Mouse (Mus musculus): ENCODE results near the gene Apbb2.

DNA sequence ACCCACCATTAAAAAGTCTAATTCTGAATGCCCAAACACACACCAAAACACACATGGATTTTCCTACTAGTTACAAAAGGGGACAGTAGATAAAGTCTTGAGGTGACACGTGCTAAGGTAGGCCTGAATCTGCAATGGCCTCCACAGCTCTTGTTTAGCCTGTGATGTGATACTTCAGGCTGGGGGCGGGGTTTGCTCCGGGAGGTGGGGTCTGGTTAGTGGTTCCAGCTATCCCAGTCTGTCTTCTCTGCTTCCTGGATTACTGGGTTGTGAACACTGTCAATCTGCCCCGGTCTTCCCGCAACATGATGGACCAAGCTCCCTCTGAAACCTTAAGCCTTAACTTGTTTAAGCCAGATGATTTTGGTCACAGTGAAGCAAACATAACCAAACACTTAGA lies 210.0 kb downstream of the Apbb2 start:
- TF ChIP-seq CTCF (IDR thresholded peaks at IDR 0.05; ENCODE audit: borderline replicate concordance, extremely low read depth, insufficient read depth, insufficient read length) (no peak), POLR2A (IDR thresholded peaks at IDR 0.05; ENCODE audit: borderline replicate concordance, extremely low read depth, insufficient read depth, insufficient read length, poor library complexity, severe bottlenecking) (no peak)
